Mouse (Mus musculus) MEL (cell line): Measurements from ENCODE around the gene Bsn. TPM values are rescaled to one million over a fixed set of nuclear protein-coding genes. Genes with fewer than 3 reads are reported as not detected.

Experiments
- DNase-seq: peaks from one replicate; pipeline ENCODE4 v3.0.0; 2011; ENCODE audit warnings: low read depth, low spot score
- H3K27ac ChIP-seq: 2 replicates; pipeline ENCODE4 v1.5.1; 2012; ENCODE audit warnings: low read depth, mild to moderate bottlenecking, control low read depth, low read length, moderate library complexity; ENCODE audit not compliant: control insufficient read depth
- H3K27me3 ChIP-seq, 2 experiments: fragments of 150-350 bp in 1 of 2; sonication (generic) in 1 of 2; 2 replicates each; pipeline ENCODE4 v1.6.1; 2012; ENCODE audit warnings: low read length in 2 of 2, mild to moderate bottlenecking in 2 of 2, improper control_type of control experiment in 1 of 2, moderate library complexity in 1 of 2; ENCODE audit not compliant: insufficient read depth in 2 of 2, control insufficient read depth in 1 of 2
- H3K36me3 ChIP-seq, 2 experiments: 2 replicates each; pipeline ENCODE4 v1.6.1; 2012 to 2014; ENCODE audit warnings: low read length in 2 of 2, improper control_type of control experiment in 1 of 2, inconsistent platforms in 1 of 2, mild to moderate bottlenecking in 1 of 2; ENCODE audit not compliant: insufficient read depth in 2 of 2, control insufficient read depth in 1 of 2
- H3K4me1 ChIP-seq, 2 experiments: fragments of 150-350 bp in 1 of 2; sonication (generic) in 1 of 2; 2 replicates each; pipeline ENCODE4 v1.6.1; 2012; ENCODE audit warnings: low read length in 2 of 2, improper control_type of control experiment in 1 of 2, mild to moderate bottlenecking in 1 of 2; ENCODE audit not compliant: insufficient read depth in 2 of 2, control insufficient read depth in 1 of 2
- H3K4me3 ChIP-seq, 2 experiments: fragments of 150-350 bp in 1 of 2; sonication (generic) in 1 of 2; 2 replicates each; pipeline ENCODE4 v1.5.1; 2012; ENCODE audit warnings: low read depth in 2 of 2, low read length in 2 of 2, mild to moderate bottlenecking in 2 of 2, moderate library complexity in 2 of 2, control low read depth in 1 of 2, improper control_type of control experiment in 1 of 2; ENCODE audit not compliant: control insufficient read depth in 1 of 2, insufficient read depth in 1 of 2
- H3K79me2 ChIP-seq: 2 replicates; pipeline ENCODE4 v1.6.1; 2012; ENCODE audit warnings: mild to moderate bottlenecking, low read length, moderate library complexity; ENCODE audit not compliant: control insufficient read depth, poor library complexity, insufficient read depth
- H3K9ac ChIP-seq: 2 replicates; pipeline ENCODE4 v1.6.1; 2012; ENCODE audit warnings: low read depth, mild to moderate bottlenecking, control low read depth, low read length, moderate library complexity; ENCODE audit not compliant: control insufficient read depth, poor library complexity, severe bottlenecking
- H3K9me3 ChIP-seq: fragments of 150-350 bp; sonication (generic); replicated peaks from 2 replicates; pipeline ENCODE4 v1.6.1; 2012; ENCODE audit warnings: mild to moderate bottlenecking, low read length, improper control_type of control experiment, moderate library complexity; ENCODE audit not compliant: insufficient read depth
- BHLHE40 ChIP-seq: IDR thresholded peaks from 2 replicates; pipeline ENCODE4 v1.6.1; 2012; ENCODE audit warnings: low read depth, mild to moderate bottlenecking, inconsistent platforms, low read length, improper control_type of control experiment, borderline replicate concordance
- CHD2 ChIP-seq: IDR thresholded peaks from 2 replicates; pipeline ENCODE4 v1.6.1; 2011; ENCODE audit warnings: low read length, improper control_type of control experiment
- CTCF ChIP-seq, 3 experiments: IDR thresholded peaks in 2 of 3; conservative IDR thresholded peaks in 1 of 3; 2 replicates each; pipeline ENCODE4 v1.5.1; 2011 to 2012; ENCODE audit warnings: low read length in 3 of 3, low read depth in 2 of 3, mild to moderate bottlenecking in 2 of 3, improper control_type of control experiment in 1 of 3, inconsistent platforms in 1 of 3, mixed read lengths in 1 of 3, moderate library complexity in 1 of 3; ENCODE audit not compliant: control insufficient read depth in 1 of 3, insufficient read depth in 1 of 3, poor library complexity in 1 of 3, severe bottlenecking in 1 of 3
- E2F4 ChIP-seq: IDR thresholded peaks from 2 replicates; pipeline ENCODE4 v1.6.1; 2011; ENCODE audit warnings: low read depth, low read length, improper control_type of control experiment, borderline replicate concordance
- ELF1 ChIP-seq: IDR thresholded peaks from 2 replicates; pipeline ENCODE4 v1.6.1; 2014; ENCODE audit warnings: low read depth, mild to moderate bottlenecking, inconsistent platforms, low read length, improper control_type of control experiment, moderate library complexity
- ETS1 ChIP-seq: IDR thresholded peaks from 2 replicates; pipeline ENCODE4 v1.6.1; 2012; ENCODE audit warnings: low read depth, mild to moderate bottlenecking, inconsistent platforms, low read length, improper control_type of control experiment, moderate library complexity
- GATA1 ChIP-seq: IDR thresholded peaks from 2 replicates; pipeline ENCODE4 v1.6.1; 2011; ENCODE audit warnings: low read depth, low read length, improper control_type of control experiment
- HCFC1 ChIP-seq: IDR thresholded peaks from 2 replicates; pipeline ENCODE4 v1.6.1; 2012; ENCODE audit warnings: low read depth, mild to moderate bottlenecking, inconsistent platforms, low read length, improper control_type of control experiment, moderate library complexity
- MAX ChIP-seq: IDR thresholded peaks from 2 replicates; pipeline ENCODE4 v1.6.1; 2011; ENCODE audit warnings: low read length, improper control_type of control experiment
- MAZ ChIP-seq: IDR thresholded peaks from 2 replicates; pipeline ENCODE4 v1.6.1; 2012; ENCODE audit warnings: low read depth, mild to moderate bottlenecking, inconsistent platforms, low read length, improper control_type of control experiment
- MEF2A ChIP-seq: IDR thresholded peaks from 2 replicates; pipeline ENCODE4 v1.6.1; 2014; ENCODE audit warnings: low read depth, mild to moderate bottlenecking, inconsistent platforms, low read length, improper control_type of control experiment; ENCODE audit not compliant: poor library complexity, insufficient replicate concordance, severe bottlenecking; ENCODE audit errors: extremely low read depth
- MXI1 ChIP-seq: IDR thresholded peaks from 2 replicates; pipeline ENCODE4 v1.6.1; 2011; ENCODE audit warnings: mild to moderate bottlenecking, low read depth, low read length, improper control_type of control experiment
- MYB ChIP-seq: IDR thresholded peaks from 2 replicates; pipeline ENCODE4 v1.6.1; 2011; ENCODE audit warnings: mild to moderate bottlenecking, low read depth, low read length, improper control_type of control experiment
- MYC ChIP-seq: IDR thresholded peaks from 2 replicates; pipeline ENCODE4 v1.6.1; 2011; ENCODE audit warnings: low read depth, mild to moderate bottlenecking, low read length, improper control_type of control experiment, moderate library complexity
- NELFE ChIP-seq: IDR thresholded peaks from 2 replicates; pipeline ENCODE4 v1.6.1; 2011; ENCODE audit warnings: low read depth, low read length, improper control_type of control experiment
- POLR2A ChIP-seq, 2 experiments: IDR thresholded peaks; 2 replicates each; pipeline ENCODE4 v1.6.1; 2011 to 2012; ENCODE audit warnings: low read length in 2 of 2, mild to moderate bottlenecking in 2 of 2, control low read depth in 1 of 2, improper control_type of control experiment in 1 of 2, low read depth in 1 of 2, moderate library complexity in 1 of 2; ENCODE audit not compliant: control insufficient read depth in 1 of 2, insufficient read depth in 1 of 2, poor library complexity in 1 of 2
- POLR2AphosphoS2 ChIP-seq: IDR thresholded peaks from 2 replicates; pipeline ENCODE4 v1.6.1; 2011; ENCODE audit warnings: low read length, improper control_type of control experiment
- POLR2AphosphoS5 ChIP-seq: IDR thresholded peaks from 2 replicates; pipeline ENCODE4 v1.6.1; 2012; ENCODE audit warnings: low read depth, borderline replicate concordance, mild to moderate bottlenecking, inconsistent platforms, low read length, moderate library complexity, mixed read lengths
- RCOR1 ChIP-seq: IDR thresholded peaks from 2 replicates; pipeline ENCODE4 v1.6.1; 2012; ENCODE audit warnings: low read depth, mild to moderate bottlenecking, inconsistent platforms, low read length, improper control_type of control experiment
- SIN3A ChIP-seq: IDR thresholded peaks from 2 replicates; pipeline ENCODE4 v1.6.1; 2012; ENCODE audit warnings: low read length, improper control_type of control experiment, inconsistent platforms
- SMC3 ChIP-seq: IDR thresholded peaks from 2 replicates; pipeline ENCODE4 v1.6.1; 2011; ENCODE audit warnings: low read depth, low read length, improper control_type of control experiment
- TAL1 ChIP-seq: IDR thresholded peaks from 2 replicates; pipeline ENCODE4 v1.6.1; 2012; ENCODE audit warnings: mild to moderate bottlenecking, inconsistent platforms, low read length, moderate library complexity, mixed read lengths
- TBP ChIP-seq: IDR thresholded peaks from 2 replicates; pipeline ENCODE4 v1.8.0; 2011; ENCODE audit warnings: low read depth, low read length, improper control_type of control experiment
- UBTF ChIP-seq: IDR thresholded peaks from 2 replicates; pipeline ENCODE4 v1.6.1; 2012; ENCODE audit warnings: low read depth, mild to moderate bottlenecking, inconsistent platforms, low read length, improper control_type of control experiment, moderate library complexity, borderline replicate concordance; ENCODE audit not compliant: insufficient read depth
- USF2 ChIP-seq, 2 experiments: IDR thresholded peaks; 2 replicates each; pipeline ENCODE4 v1.6.1; 2011 to 2012; ENCODE audit warnings: improper control_type of control experiment in 2 of 2, low read length in 2 of 2, borderline replicate concordance in 1 of 2, inconsistent platforms in 1 of 2, low read depth in 1 of 2, mild to moderate bottlenecking in 1 of 2; ENCODE audit not compliant: insufficient read depth in 1 of 2
- ZKSCAN1 ChIP-seq: IDR thresholded peaks from 2 replicates; pipeline ENCODE4 v1.6.1; 2012; ENCODE audit warnings: low read depth, mild to moderate bottlenecking, inconsistent platforms, low read length, improper control_type of control experiment, moderate library complexity
- ZMIZ1 ChIP-seq: IDR thresholded peaks from 2 replicates; pipeline ENCODE4 v1.6.1; 2012; ENCODE audit warnings: low read depth, mild to moderate bottlenecking, inconsistent platforms, low read length, improper control_type of control experiment, moderate library complexity
- polyA plus RNA-seq, 2 experiments: library from polyadenylated mRNA; stranded (reverse) in 1 of 2; unstranded in 1 of 2; fragments of >175 nt in 1 of 2; fragments of >200 nt in 1 of 2; gene quantifications; 2 replicates each; pipeline versions ENCODE4 v1.2.1 to v1.2.4; 2012; ENCODE audit warnings: low replicate concordance in 2 of 2, low read depth in 1 of 2; ENCODE audit not compliant: insufficient read length in 2 of 2, insufficient read depth in 1 of 2, missing spikeins in 1 of 2
- total RNA-seq: library from RNA; depleted of rRNA; stranded (reverse); fragments of 300-350 nt; gene quantifications from 2 replicates; pipeline ENCODE4 v1.2.3, GENCODE M21; 2012

Gene Bsn
- total and polyA plus RNA-seq, 3 experiments = 3.5 to 5.6 TPM; not detected in 1

DNA sequence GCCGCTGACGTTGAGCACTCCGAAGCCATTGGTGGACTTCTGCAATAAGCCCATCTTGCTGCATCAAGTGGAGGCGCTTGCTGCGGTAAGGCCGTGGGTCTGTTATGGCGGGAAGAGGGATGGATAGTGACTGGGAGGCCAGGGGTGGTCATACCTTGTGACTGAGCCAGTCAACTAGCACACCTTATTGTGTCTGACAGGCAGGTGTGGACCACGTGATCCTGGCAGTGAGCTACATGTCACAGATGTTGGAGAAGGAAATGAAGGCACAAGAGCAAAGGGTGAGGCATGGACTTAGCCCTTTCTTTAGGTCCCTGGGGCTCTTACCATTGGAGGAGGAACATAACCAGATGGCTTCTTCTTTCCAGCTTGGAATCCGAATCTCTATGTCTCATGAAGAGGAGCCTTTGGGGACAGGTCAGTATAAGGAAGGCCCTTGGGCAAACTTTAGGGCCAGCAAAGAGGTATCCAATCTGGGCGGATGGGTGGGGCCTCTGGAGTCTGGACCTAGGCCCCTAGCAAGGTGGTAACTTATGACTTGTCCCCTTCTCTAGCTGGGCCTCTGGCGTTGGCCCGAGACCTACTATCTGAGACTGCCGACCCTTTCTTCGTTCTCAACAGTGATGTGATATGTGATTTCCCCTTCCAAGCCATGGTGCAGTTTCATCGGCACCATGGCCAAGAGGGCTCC is 140.5 kb downstream of the Bsn start:
- peaks cover 0 to 6% of the 10 kb centered on the region in 2 experiments; a peak in 2 of 4 replicates for H3K36me3 ChIP-seq
- TF ChIP-seq CTCF (IDR thresholded peaks at IDR 0.05 in 2 of 3, conservative IDR thresholded peaks at IDR 0.05 in 1 of 3; ENCODE audit: control insufficient read depth in 1 of 3, insufficient read depth in 1 of 3, low read depth in 2 of 3, low read length in 3 of 3, poor library complexity in 1 of 3, severe bottlenecking in 1 of 3) (no peak), HCFC1 (no peak), MYC (no peak), NELFE (no peak), UBTF (no peak), CHD2 (no peak), MEF2A (no peak), TAL1 (no peak), GATA1 (no peak), POLR2AphosphoS5 (peak; percentile 71; the same call in 1 of the 2 replicates), SMC3 (peak; percentile 10; the same call in 1 of the 2 replicates), E2F4 (no peak), ZMIZ1 (0 out of 2 replicates have a peak, but pooled peaks have one; percentile 41), RCOR1 (no peak), MXI1 (no peak)
- TF ChIP-seq, all 39 proteins: peak for 3
- H3K4me3 ChIP-seq = peak overlapping the region; percentile 89 to 98
- H3K27ac ChIP-seq = peak overlapping the region; percentile 44
- H3K79me2 ChIP-seq = peaks cover 10% of the 10 kb centered on the region
- peak overlapping the region; percentile 89 for H3K9ac ChIP-seq
- no peaks in the 10 kb centered on the region for H3K9me3 ChIP-seq
- no peak for DNase-seq
- H3K4me1 ChIP-seq = peaks cover 2 to 17% of the 10 kb centered on the region in 2 experiments
- no peaks in the 10 kb centered on the region for H3K27me3 ChIP-seq

DNA sequence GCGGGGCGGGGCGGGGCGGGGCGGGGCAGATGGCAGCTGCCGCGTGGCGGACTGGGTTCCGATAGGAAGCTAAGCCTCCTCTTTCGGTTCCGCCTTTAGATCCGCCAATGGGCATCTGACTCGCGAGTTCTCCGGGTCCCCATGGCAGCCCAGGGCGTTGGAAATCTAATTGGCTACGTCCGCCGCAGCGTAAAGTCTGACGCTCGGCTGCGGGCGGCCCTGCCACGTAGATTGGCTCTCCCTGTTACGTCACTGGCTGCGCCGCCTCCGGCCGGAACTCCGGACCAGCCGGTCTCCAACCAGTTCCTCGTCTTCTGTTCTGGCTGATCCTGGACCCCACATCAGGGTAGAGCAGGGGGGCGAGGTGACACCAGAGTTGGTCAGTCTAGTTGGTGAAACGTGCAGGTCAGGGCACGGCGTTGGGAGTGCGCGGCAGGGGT is 141.1 kb downstream of the Bsn start, which contains the start of gene Gmppb:
Gene Gmppb (plus strand): TSS at position 227 of the 440 bp plus-strand sequence.
- peaks cover 2 to 17% of the 10 kb centered on the region in 2 experiments for H3K4me1 ChIP-seq
- H3K4me3 ChIP-seq = peak within 1 kb of the TSS; percentile 89 to 98
- TF ChIP-seq MAZ (0 out of 2 replicates have a peak, but pooled peaks have one; percentile 42), TBP (peak; percentile 62; the same call in 1 of the 2 replicates), ELF1 (peak; percentile 90), ZKSCAN1 (no peak), MXI1 (peak; percentile 75), BHLHE40 (no peak), ETS1 (peak; percentile 47; the same call in 1 of the 2 replicates), POLR2A (IDR thresholded peaks at IDR 0.05; ENCODE audit: control insufficient read depth in 1 of 2, insufficient read depth in 1 of 2, low read depth in 1 of 2, low read length in 2 of 2, poor library complexity in 1 of 2) (peak; percentile 54 to 76; a peak in 2 of 4 replicates), ZMIZ1 (0 out of 2 replicates have a peak, but pooled peaks have one; percentile 70), USF2 (IDR thresholded peaks at IDR 0.05; ENCODE audit: borderline replicate concordance in 1 of 2, insufficient read depth in 1 of 2, low read depth in 1 of 2, low read length in 2 of 2) (no peak), SIN3A (peak; percentile 96), NELFE (peak; percentile 77), MAX (peak; percentile 58), HCFC1 (peak; percentile 86), POLR2AphosphoS2 (peak; percentile 45; the same call in 1 of the 2 replicates), MYB (no peak)

More for the DNA sequence above, 141.1 kb downstream of the Bsn start, which contains the start of gene Gmppb:
- Histone ChIP-seq H3K27me3 (no peaks in the 10 kb centered on the region), H3K36me3 (peaks cover 0 to 6% of the 10 kb centered on the region in 2 experiments; a peak in 3 of 4 replicates), H3K79me2 (peaks cover 10% of the 10 kb centered on the region), H3K9me3 (no peaks in the 10 kb centered on the region), H3K27ac (peak within 1 kb of the TSS; percentile 81), H3K9ac (peak within 1 kb of the TSS; percentile 89)
- peak; percentile 98 for DNase-seq
